Mouse (Mus musculus): ENCODE data around the gene 2310061I04Rik.

Gene 2310061I04Rik

DNA sequence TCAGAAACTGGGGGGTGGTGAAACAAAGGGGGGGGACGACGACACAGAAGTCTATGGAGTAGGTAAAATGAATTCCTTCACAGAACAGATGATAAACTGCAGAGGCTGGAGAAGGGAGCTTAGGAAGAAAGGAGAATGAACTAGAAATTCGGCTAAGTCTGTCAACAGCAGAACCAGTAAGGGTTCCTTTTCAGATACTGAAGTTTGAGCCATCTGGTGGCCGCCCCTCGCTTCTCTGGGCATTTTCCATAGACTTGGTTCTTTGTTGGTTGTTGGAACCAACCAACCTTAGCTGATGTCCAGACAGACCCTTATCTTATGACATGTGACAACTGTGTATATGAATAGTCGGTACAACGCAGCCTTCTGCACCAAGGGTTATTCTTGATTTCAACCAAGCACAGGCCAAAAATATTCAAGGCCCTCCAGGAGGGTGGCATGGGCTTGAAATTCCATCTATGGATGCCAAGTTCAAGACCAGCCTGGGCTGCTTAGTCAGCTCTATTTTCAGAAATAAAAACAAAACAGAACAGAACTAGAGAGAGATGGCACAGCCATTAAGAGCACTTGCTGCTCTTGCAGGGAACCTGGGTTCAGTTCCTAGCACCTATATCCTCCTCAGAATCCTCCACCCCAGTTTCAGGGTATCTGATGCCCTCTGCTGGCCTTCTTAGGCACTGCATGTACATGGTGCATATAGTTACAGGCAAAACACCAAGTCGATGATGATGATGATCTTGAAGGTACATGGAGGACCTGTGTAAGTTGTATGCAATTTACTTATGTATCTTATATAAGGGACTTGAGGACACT, 26.1 kb downstream of the 2310061I04Rik start:
- DNase-seq (ENCODE audit: low spot score in 2 of 2), result peak; percentile 58 to 77

- peak; percentile 70 to 81 for DNase-seq (ENCODE audit: low spot score in 2 of 2)
These were observed 26.9 kb downstream of the 2310061I04Rik start for GRCm38 (mm10) chr17:35870151-35870883.

- DNase-seq (ENCODE audit: low spot score in 2 of 2), result no peak
These were observed 27.7 kb downstream of the 2310061I04Rik start for GRCm38 (mm10) chr17:35869346-35870067.

DNA sequence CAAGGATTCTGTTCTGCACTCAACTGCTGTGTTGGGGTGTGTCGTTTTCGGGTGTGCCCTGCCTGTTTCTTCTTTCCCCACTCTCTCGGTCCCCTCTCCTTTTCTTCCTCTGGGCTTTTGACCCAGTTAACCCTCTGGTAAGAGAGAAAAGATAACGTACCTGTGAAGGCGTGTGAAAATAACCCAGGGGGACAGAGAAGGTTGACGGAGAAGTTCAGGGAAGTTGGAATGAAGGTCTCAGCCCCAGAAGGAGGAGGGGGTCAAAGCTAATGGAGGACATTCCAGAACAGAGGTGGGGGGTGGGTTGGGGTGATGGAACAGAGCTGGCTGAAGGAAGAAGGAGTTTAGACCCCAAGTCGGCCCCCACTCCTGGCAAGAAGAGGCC, 28.3 kb downstream of the 2310061I04Rik start:
- DNase-seq (ENCODE audit: low spot score in 2 of 2), result no peak

DNA sequence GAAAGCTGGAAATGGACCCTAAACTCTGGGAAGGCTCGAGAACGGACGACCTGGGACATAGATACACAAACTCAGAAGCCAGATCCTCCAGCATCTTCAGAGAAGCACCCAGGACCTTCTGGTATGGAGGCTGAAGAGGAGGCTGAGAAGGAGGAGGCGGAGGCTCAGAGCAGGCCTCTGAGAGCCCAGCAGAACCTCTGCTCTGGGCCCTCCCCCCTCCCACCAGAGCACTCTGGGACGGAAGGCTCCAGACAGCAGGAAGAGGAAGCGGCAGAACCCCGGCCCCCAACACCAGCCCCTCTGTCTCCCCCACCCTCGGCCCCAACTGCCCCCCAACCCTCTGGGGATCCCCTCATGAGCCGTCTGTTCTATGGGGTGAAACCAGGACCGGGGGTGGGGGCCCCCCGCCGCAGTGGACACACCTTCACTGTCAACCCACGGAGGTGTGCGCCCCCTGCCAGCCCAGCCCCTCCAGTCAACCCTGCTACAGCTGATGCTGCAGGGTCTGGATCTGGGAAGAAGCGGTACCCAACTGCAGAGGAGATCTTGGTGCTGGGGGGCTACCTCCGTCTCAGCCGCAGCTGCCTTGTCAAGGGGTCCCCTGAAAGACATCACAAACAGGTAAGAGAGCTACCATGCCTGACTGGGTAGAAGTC, 28.9 kb downstream of the 2310061I04Rik start:
- peak; percentile 16 to 33 for DNase-seq (ENCODE audit: low spot score in 2 of 2)

DNA sequence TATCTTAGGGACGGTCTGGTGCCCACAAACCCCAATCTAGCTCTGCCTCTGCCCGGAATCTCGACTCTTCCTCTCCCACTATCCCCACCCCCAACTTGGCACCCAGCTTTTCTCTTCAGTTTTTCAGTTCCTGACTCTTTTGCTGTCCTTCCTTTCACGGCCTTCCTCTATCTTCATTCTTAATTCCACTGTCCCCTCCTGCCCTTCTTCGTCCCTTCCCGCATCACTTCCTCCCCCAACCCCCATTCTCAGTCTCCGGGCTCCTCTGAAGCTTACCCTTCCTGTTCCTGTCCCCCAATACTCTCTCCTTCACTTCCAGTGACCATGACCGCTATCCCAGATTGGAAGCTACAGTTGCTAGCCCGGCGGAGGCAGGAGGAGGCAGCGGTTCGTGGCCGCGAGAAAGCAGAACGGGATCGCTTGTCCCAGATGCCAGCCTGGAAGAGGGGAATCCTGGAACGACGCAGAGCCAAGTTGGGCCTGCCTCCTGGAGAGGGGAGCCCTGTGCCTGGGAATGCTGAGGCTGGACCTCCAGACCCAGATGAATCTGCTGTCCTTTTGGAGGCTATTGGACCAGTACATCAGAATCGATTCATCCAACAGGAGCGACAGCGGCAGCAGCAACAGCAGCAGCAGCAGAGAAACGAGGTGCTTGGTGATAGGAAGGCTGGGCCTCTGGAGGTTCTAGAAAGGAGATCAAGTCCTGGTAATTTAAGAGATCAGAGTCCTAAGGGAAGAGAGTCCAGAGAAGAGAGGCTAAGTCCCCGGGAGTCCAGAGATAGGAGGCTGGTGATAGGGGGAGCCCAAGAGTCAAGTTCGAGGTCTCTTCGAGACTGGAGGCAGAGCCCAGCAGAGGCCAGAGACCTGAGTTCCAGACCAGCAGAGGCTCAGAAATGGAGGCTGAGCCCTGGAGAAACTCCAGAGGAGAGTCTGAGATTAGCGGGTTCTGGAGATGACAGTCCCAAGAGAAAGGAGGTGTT, 30.0 kb downstream of the 2310061I04Rik start:
- DNase-seq (ENCODE audit: low spot score in 2 of 2), result peak; percentile 52 to 61

GRCm38 (mm10) chr17:35866281-35866831, 30.9 kb downstream of the 2310061I04Rik start:
- DNase-seq (ENCODE audit: low spot score in 2 of 2), result peak; percentile 30 to 38

DNA sequence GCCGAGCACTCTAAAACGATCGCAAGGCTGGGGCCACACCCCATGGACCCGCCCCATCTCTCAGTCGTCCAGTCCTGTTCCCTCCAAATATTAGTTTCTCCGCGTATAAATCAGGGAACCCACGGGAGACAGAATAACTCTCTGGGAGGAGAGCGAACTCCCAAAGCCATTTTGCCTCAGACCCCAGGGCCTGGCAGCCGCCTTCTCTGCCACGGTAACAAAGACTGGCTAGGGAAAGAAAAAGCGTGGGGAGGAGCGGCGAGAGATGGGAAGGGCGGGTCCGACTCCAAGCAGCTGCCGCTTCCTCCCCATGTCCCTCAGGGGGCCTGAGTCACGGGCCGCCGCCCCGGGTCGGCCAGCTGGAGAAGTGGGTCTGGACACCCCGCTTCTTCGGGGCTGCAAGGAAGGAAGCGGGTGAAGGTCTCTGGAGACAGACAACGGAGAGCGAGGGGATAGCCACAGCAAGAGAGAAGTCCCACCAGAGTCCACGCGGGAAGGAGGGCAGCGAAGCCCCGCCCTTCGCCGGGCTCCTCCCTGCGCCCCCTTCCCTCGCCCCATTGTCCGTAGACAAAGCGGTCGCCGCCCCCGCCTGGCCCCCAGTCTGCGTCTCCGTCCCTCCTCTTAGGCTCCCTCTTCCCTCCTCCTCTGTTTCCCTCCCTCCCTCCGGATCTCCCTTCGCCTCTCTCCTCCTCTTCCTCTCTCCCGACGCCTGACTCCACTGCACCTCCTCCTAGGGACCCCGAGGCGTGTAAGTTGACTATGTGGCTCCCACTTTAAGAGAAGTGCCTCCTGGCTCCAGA, 31.6 kb downstream of the 2310061I04Rik start, which contains the start of gene Ppp1r18:
Gene Ppp1r18, plus strand, starts transcription at position 113 of the 800 bp plus-strand sequence.
- peak; percentile 6 to 26 for DNase-seq (ENCODE audit: low spot score in 2 of 2)

DNA sequence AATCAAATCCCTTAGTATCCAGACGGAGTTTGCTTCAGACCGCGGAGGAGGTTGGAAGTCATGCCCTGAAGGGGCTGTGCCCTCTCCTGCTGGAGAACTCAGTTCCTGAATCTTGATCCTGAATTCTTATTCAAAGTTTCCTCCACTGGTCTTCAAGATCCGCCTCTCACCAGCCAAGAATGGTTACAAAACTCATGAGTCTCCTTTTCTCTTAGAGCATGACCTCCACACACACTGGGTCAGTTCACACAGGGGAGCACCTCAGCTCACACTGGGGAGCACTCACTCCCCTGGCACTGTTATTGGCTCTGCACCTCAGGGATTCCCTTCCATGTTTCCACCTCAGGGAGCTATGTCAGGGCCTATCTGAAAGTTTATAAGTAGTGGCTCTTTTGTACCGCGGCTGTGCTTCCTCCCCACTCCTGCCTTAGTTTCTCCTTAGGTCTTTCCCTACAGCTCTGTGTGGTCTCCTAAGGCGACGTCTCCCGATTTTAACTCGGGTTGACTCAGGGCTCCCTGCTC, 32.3 kb downstream of the 2310061I04Rik start:
- no peak for DNase-seq (ENCODE audit: low spot score in 2 of 2)

DNA sequence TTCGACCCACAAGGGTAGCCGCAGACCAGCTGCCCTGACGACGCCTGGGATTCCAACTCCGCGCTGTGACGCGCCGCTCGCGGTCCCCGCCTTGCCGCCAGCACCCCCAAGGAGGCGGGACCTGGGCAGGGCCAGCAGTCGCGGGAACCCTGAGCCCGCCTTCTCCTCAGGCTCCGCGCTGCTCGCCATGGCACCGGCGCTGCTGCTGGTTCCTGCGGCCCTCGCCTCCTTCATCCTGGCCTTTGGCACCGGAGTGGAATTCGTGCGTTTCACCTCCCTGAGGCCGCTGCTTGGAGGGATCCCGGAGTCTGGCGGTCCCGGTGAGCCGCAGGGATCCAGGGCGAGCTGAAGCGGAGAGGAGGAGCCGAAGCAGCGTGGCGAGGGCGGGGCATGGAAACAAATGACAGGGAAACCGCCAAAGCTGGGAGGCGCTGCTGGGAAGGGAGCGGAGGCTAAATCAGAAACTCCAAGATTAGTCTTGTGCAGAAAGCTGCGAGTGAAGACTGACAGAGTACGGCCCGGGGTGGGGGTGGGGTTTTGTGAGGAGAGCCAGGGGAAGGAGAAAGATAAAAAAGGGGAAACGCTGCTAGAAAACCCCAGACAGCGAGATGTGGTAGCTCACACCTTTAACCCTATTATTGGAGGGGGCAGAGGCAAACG, 35.9 kb downstream of the 2310061I04Rik start, which contains the start of gene Nrm:
Gene Nrm, plus strand, starts transcription at position 121 of the 660 bp plus-strand sequence.
- DNase-seq (ENCODE audit: low spot score in 2 of 2), result peak; percentile 73 to 79

- no peak for DNase-seq (ENCODE audit: low spot score in 2 of 2)
These were observed 36.4 kb downstream of the 2310061I04Rik start for GRCm38 (mm10) chr17:35860831-35861197.

DNA sequence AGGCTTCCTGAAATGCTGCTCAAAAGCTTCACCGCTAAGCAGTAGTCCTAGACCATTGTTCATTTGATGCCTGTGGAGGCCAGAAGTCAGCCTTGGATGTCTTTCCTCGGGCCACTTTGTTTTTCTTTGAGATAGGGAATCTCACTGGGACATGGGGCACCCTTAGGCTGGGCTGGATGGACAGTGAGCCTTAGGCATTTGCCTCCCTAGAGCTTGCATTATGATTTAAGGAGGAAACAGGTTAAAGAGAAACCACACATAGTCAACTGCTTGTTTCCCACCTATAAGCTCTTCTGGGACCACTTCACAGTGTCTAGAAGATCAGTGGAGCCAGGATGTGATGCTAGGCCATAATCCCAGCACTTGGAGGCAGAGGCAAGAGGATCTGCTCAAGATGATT, 37.4 kb downstream of the 2310061I04Rik start:
- no peak for DNase-seq (ENCODE audit: low spot score in 2 of 2)

DNA sequence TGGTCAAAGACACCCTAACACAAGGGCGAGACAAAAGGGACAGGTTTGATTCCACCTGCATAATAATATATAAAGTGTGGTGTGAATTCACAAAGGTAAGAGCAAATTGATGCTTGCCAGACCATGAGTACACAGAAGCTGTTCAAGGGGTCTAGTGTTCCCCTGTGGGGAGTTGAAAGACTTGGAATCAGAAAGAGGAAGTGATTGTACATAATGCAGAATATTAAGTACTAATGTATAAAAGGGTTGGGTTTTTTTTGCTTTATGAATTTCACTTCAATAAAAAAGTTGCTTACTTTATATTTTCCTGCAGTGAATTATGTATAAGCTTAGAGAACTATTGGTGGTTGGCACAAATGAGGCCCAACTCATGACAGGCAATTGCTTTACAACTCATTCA, 37.9 kb downstream of the 2310061I04Rik start:
- no peak for DNase-seq (ENCODE audit: low spot score in 2 of 2)

DNA sequence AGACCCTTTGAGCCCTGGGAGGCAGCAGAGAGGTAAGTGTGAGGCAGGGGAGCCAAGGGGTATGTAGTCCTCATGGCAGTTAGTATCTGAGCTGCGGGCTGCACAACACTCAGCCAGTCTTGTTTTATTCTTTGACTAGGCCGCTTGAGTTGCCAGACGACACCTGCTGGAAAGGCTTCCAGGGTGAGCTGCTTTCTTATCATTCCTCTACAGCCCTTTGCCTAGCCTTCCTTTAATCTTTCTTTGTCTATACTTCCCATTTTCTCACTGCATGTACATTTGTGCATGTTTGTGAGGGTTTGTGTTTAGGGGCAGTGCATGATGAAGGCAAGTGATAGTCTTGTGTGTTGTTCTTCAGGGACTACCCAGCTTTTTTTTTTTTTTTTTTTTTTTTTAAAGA, 46.3 kb downstream of the 2310061I04Rik start:
- DNase-seq (ENCODE audit: low spot score in 2 of 2), result no peak

GRCm38 (mm10) chr17:35848112-35848511, 49.1 kb downstream of the 2310061I04Rik start:
- DNase-seq (ENCODE audit: low spot score in 2 of 2), result no peak

DNA sequence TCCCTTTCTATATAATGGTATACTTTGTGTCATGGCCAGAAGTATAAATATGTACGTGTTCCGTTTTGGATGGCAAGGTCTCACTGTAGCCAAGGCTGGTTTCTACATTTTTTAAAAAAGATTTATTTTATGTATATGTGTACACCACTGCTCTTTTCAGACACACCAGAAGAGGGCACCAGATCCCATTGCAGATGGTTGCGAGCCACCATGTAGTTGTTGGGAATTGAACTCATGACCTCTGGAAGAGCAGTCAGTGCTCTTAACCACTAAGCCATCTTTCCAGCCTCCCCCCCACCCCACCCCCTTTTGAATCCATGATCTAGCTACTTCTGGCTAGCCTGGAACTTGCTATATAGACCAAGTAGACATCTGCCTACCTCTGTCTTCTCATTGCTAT, 53.7 kb downstream of the 2310061I04Rik start:
- DNase-seq (ENCODE audit: low spot score in 2 of 2), result no peak

Measured in natural killer cell, adult 2 months (primary cell).